Mouse (Mus musculus): ENCODE data around the gene Nmrk1.

DNA sequence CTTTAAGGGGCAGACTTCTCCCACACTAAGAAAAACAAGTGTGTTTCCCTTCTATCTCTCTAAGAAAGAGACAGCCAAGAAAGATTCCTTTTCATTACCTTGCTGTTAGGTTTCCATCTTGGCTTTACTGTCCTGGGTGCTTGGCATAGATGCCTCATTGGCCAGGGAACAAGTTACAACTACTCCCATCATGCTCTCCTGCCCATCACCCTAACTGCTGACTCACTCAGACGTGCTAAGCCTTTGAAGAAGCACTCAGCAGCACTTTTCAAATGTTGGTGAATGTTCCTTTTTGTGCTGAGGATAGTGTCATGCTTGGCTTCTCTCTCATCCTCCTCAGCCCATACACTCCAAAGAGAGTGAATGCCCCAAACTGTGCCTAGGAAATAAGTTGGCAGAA, 29.9 kb downstream of the Nmrk1 start:
- TF ChIP-seq FLI1 (IDR thresholded peaks at IDR 0.05; ENCODE audit: low read length) (no peak), GATA1 (IDR thresholded peaks at IDR 0.05; ENCODE audit: borderline replicate concordance, low read length) (no peak)
